ENCODE assay signal across 10 mouse cellular contexts in the genomic region with DNA sequence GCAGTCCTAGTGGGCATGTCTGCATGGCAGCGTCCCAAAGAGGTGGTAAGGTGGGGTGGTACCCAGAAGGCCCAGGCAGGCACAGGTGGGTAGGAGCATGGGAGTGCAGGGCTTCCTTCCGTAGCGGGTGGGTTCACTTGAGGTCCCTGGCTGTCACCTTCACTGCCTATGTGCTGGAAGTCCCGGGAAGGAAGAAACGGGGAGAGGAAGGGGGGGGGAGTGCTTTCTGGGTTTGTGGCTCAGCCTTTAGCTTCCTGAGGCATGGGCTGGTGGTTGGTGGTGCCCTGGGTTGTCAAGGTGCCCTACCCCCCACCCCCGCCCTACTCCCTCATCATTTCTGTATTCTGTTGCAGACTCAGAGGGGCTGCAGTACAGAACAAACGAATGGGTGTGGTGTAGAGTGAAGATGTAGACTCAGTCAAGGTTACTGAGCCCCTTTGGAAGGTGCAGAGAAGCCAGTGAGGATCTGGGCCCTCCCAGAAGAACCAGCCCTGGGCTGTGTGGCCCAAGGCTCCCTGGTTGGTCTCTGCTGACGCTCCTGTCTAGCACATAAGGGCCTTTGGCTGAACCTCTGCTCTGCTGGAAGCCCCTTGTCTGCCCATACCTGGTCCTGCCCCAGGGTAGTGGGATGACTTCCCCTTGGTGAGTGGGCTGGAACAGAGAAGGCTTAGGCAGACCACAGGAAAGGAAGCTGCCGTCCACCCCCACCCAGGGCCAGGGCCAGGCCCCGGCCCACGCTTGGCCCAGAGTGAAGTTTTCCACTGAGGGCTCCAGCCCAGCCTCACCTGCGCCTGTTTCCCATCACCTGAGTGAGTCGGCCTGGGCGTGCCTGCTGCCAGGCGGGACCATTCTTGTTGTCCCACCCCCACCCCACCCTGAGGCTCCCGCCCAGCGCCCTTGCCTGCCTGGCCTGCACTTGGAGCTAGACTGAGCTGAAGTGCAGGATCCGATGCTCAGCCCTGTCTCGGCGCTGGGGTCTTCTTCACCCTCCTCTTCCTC. TPM values are rescaled to one million over a fixed set of nuclear protein-coding genes. Genes with fewer than 3 reads are reported as not detected.
DNase-seq lines count a peak whose midpoint lies in the region; ATAC-seq and TF ChIP-seq lines count a peak whose summit lies in the region.
"Had no signal": no experiment of that assay in that cellular context is flagged by ENCODE, and none has a peak within 500 bp of the region (broad histone marks: within the 10 kb centered on the region; RNA-seq: fewer than 3 reads in every experiment).

No protein-coding gene starts in this region.

- no peak for ATAC-seq in heart, embryonic 16.5 days (replicated peaks; ENCODE audit: extremely low read depth, insufficient read depth, low FRiP score)
- no peak for ATAC-seq in liver, postnatal 0 days

- no peaks in the 10 kb centered on the region for H3K27me3 ChIP-seq in heart, adult 2 months (ENCODE audit: control insufficient read depth, insufficient read depth, low read length)
- H3K27me3 ChIP-seq in C2C12 (ENCODE audit: control insufficient read depth, insufficient read depth, insufficient read length), result no peaks in the 10 kb centered on the region
- H3K27me3 ChIP-seq in heart, embryonic 16.5 days (ENCODE audit: control insufficient read depth, insufficient read depth, low read length), result no peaks in the 10 kb centered on the region
- no peaks in the 10 kb centered on the region for H3K27me3 ChIP-seq in liver, postnatal 0 days (ENCODE audit: insufficient read depth, low read length)

- no peak for DNase-seq in heart, adult 2 months
- DNase-seq in heart, postnatal 25 days (ENCODE audit: low spot score), result no peak
- no peak for DNase-seq in liver, postnatal 0 days
- no peak for DNase-seq in right cerebral cortex, postnatal 25 days
- no peak for DNase-seq in cerebellum, postnatal 25 days
- no peak for DNase-seq in yolk sac, embryonic 10.5 days (ENCODE audit: low spot score)

- H3K79me2 ChIP-seq in heart, adult 2 months (replicated peaks; ENCODE audit: control insufficient read depth, insufficient read depth, low read length), result peaks cover 4% of the 10 kb centered on the region; the same call in 1 of the 2 replicates
- H3K79me2 ChIP-seq in C2C12 (ENCODE audit: control insufficient read depth, insufficient read depth), result peaks cover 83% of the 10 kb centered on the region

- intact Hi-C loops in heart, adult 2 months (cut with DNase I), result loop anchor here (2.0 kb wide), 1 partner anchor 17 kb away; no protein-coding TSS in a partner anchor
- intact Hi-C loops in heart, postnatal 25 days (cut with DNase I), result loop anchor here (2.0 kb wide), 1 partner anchor 17 kb away; no protein-coding TSS in a partner anchor

- TF ChIP-seq CTCF in heart, adult 2 months (IDR thresholded peaks at IDR 0.05), result no peak
- no peak for TF ChIP-seq CTCF in C2C12 (IDR thresholded peaks at IDR 0.05; ENCODE audit: control insufficient read depth, insufficient read depth, insufficient read length)
- TF ChIP-seq CTCF in liver, postnatal 0 days (IDR thresholded peaks at IDR 0.05; ENCODE audit: low read depth), result no peak

- H3K79me3 ChIP-seq in C2C12 (ENCODE audit: low read depth), result peaks cover 60% of the 10 kb centered on the region

- no peaks in the 10 kb centered on the region for H3K36me3 ChIP-seq in heart, adult 2 months (ENCODE audit: control insufficient read depth, insufficient read depth, low read length)
- H3K36me3 ChIP-seq in C2C12 (ENCODE audit: control insufficient read depth, insufficient read depth), result no peaks in the 10 kb centered on the region
- no peaks in the 10 kb centered on the region for H3K36me3 ChIP-seq in heart, embryonic 16.5 days (ENCODE audit: control insufficient read depth, insufficient read depth)
- no peaks in the 10 kb centered on the region for H3K36me3 ChIP-seq in liver, postnatal 0 days (replicated peaks; ENCODE audit: insufficient read depth, low read length)
- H3K36me3 ChIP-seq: G1E had no signal

- H3K27ac ChIP-seq in heart, adult 2 months, result peak overlapping the region; percentile 83
- H3K27ac ChIP-seq in heart, embryonic 16.5 days (ENCODE audit: low read length), result peak overlapping the region; percentile 92
- peak overlapping the region; percentile 85 for H3K27ac ChIP-seq in liver, postnatal 0 days (ENCODE audit: low read depth)

- no peaks in the 10 kb centered on the region for H3K9me3 ChIP-seq in heart, embryonic 16.5 days (replicated peaks; ENCODE audit: control insufficient read depth, low read length)
- H3K9me3 ChIP-seq in liver, postnatal 0 days (ENCODE audit: low read length), result no peaks in the 10 kb centered on the region
- H3K9me3 ChIP-seq: G1E had no signal

- H3K4me3 ChIP-seq in heart, adult 2 months, result no peak overlapping the region
- no peak overlapping the region for H3K4me3 ChIP-seq in C2C12 (ENCODE audit: insufficient read depth, poor library complexity, severe bottlenecking)
- H3K4me3 ChIP-seq in heart, embryonic 16.5 days (ENCODE audit: low read length), result peak overlapping the region; percentile 44; the same call in 1 of the 2 replicates
- no peak overlapping the region for H3K4me3 ChIP-seq in liver, postnatal 0 days (ENCODE audit: low read depth, low read length)

- H3ac ChIP-seq in C2C12 (ENCODE audit: control insufficient read depth, insufficient read length, low read depth), result peak overlapping the region; percentile 59

- TF ChIP-seq POLR2A in heart, adult 2 months (IDR thresholded peaks at IDR 0.05; ENCODE audit: insufficient read depth, low read depth, low read length), result no peak

- WGBS in heart, adult 2 months, result 37% methylated on average over 20 of the region's 20 CpGs
- 40% methylated on average over 20 of the region's 20 CpGs for WGBS in heart, embryonic 16.5 days
- 36% methylated on average over 20 of the region's 20 CpGs for WGBS in liver, postnatal 0 days (ENCODE audit: insufficient replicate concordance)

- H3K9ac ChIP-seq in heart, adult 2 months (ENCODE audit: low read depth, low read length), result peak overlapping the region; percentile 29
- peak overlapping the region; percentile 66 for H3K9ac ChIP-seq in heart, embryonic 16.5 days (ENCODE audit: low read length)
- H3K9ac ChIP-seq in liver, postnatal 0 days (replicated peaks), result peak overlapping the region; percentile 0; the same call in 1 of the 2 replicates

- H3K4me2 ChIP-seq in heart, embryonic 16.5 days (ENCODE audit: low read depth, low read length), result peak overlapping the region; percentile 73
- no peak overlapping the region for H3K4me2 ChIP-seq in liver, postnatal 0 days (ENCODE audit: low read depth, low read length)

- TF ChIP-seq EP300 in heart, adult 2 months (IDR thresholded peaks at IDR 0.05; ENCODE audit: insufficient read depth, low read depth, low read length), result no peak
- TF ChIP-seq EP300 in liver, postnatal 0 days (IDR thresholded peaks at IDR 0.05; ENCODE audit: low read depth), result no peak

- H3K4me1 ChIP-seq in heart, adult 2 months (ENCODE audit: control insufficient read depth, insufficient read depth, low read length), result peaks cover 39% of the 10 kb centered on the region
- peaks cover 59% of the 10 kb centered on the region for H3K4me1 ChIP-seq in heart, embryonic 16.5 days (ENCODE audit: control insufficient read depth, insufficient read depth, low read length)
- peaks cover 36% of the 10 kb centered on the region for H3K4me1 ChIP-seq in liver, postnatal 0 days (ENCODE audit: insufficient read depth)

TF ChIP-seq in C2C12, 6 proteins besides CTCF, POLR2A, EP300 and RAD21:
- no peak for TF ChIP-seq MYOD1 (IDR thresholded peaks at IDR 0.05; ENCODE audit: control insufficient read depth, insufficient read length, low read depth)
- no peak for TF ChIP-seq CEBPB (IDR thresholded peaks at IDR 0.05; ENCODE audit: low read depth)
- no peak for TF ChIP-seq MYOG (IDR thresholded peaks at IDR 0.05; ENCODE audit: control insufficient read depth, extremely low read depth, insufficient read length)

RNA-seq across cellular contexts. Expression of a gene that starts 5.4 kb away (rescaled TPM):
- not detected for total RNA-seq in heart, adult 2 months (2021)
- polyA plus RNA-seq in heart, adult 2 months (2012; rRNA removed), result 0.06 TPM in 1 of 2 replicates, not detected in the other
- total RNA-seq in heart, postnatal 25 days (2021), result not detected
- polyA plus RNA-seq in C2C12 (2012; fragmentation: generic; extraction: Trizol), result 0.01 TPM
- not detected in 2 replicates for polyA plus RNA-seq in heart, embryonic 16.5 days (2015; fragmentation: Nextera tagmentation; extraction: Ambion mirVana)
- polyA plus RNA-seq in liver, postnatal 0 days (2015; fragmentation: Nextera tagmentation; extraction: Ambion mirVana), result 0.04 TPM in 1 of 2 replicates, not detected in the other
- total RNA-seq: G1E had no signal
- polyA plus RNA-seq: testis, adult 2 months had no signal

RNA-seq across cellular contexts. Expression of a gene that starts 25.1 kb away (rescaled TPM):
- 10 to 100 TPM; 79.7 to 96.7 TPM for total RNA-seq in heart, adult 2 months (2021)
- polyA plus RNA-seq in heart, adult 2 months (2012; rRNA removed), result 120 and 149 TPM in 2 replicates
- 10 to 100 TPM; 64.1 to 68.5 TPM for total RNA-seq in heart, postnatal 25 days (2021)
- 6.7 TPM for polyA plus RNA-seq in C2C12 (2012; fragmentation: generic; extraction: Trizol)
- polyA plus RNA-seq in heart, embryonic 16.5 days (2015; fragmentation: Nextera tagmentation; extraction: Ambion mirVana), result 36.5 and 37.4 TPM in 2 replicates
- 81.2 and 86.3 TPM in 2 replicates for polyA plus RNA-seq in liver, postnatal 0 days (2015; fragmentation: Nextera tagmentation; extraction: Ambion mirVana)

RNA-seq across cellular contexts. Expression of a gene that starts 55.8 kb away (rescaled TPM):
- not detected for total RNA-seq in heart, adult 2 months (2021)
- polyA plus RNA-seq in heart, adult 2 months (2012; rRNA removed), result not detected in 2 replicates
- not detected for total RNA-seq in heart, postnatal 25 days (2021)
- polyA plus RNA-seq in C2C12 (2012; fragmentation: generic; extraction: Trizol), result 1.2 TPM
- polyA plus RNA-seq in heart, embryonic 16.5 days (2015; fragmentation: Nextera tagmentation; extraction: Ambion mirVana), result not detected in 2 replicates
- polyA plus RNA-seq in liver, postnatal 0 days (2015; fragmentation: Nextera tagmentation; extraction: Ambion mirVana), result not detected in 2 replicates
- total RNA-seq: G1E had no signal
- polyA plus RNA-seq: G1E; testis, adult 2 months had no signal

Comparison
In these comparisons a context has a peak if more than half of its experiments do, and no peak if none do; other contexts are left out.
1. H3K9ac ChIP-seq: peak in every context shown above with its lines; median percentile 66 in heart, embryonic 16.5 days; 29 in heart, adult 2 months; 0 in liver, postnatal 0 days.